Mouse (Mus musculus) midbrain, embryonic 11.5 days (tissue): ENCODE data around the gene Igsf8. TPM values are rescaled to one million over a fixed set of nuclear protein-coding genes. Genes with fewer than 3 reads are reported as not detected.

ENCODE experiments used
- ATAC-seq: fragments of 200-750 bp; cut with Nextera tagmentation; 2 replicates; pipeline ENCODE4 v1.8.0; 2017; ENCODE audit warnings: moderate TSS enrichment, moderate library complexity; ENCODE audit not compliant: low FRiP score
- DNase-seq: peaks from one replicate; pipeline ENCODE4 v3.0.0; 2015; ENCODE audit warnings: low spot score; ENCODE audit errors: missing footprints
- H3K27ac ChIP-seq: fragments of 300-500 bp; sonication (generic); 2 replicates; pipeline ENCODE4 v1.5.1; 2014; ENCODE audit warnings: low read depth, low read length
- H3K27me3 ChIP-seq: fragments of 300-500 bp; sonication (generic); 2 replicates; pipeline ENCODE4 v1.6.1; 2014; ENCODE audit warnings: mild to moderate bottlenecking, low read length, moderate library complexity, mixed read lengths; ENCODE audit not compliant: control insufficient read depth, insufficient read depth
- H3K36me3 ChIP-seq: fragments of 300-500 bp; sonication (generic); 2 replicates; pipeline ENCODE4 v1.6.1; 2014; ENCODE audit warnings: mild to moderate bottlenecking, low read length, moderate library complexity, mixed read lengths; ENCODE audit not compliant: control insufficient read depth, insufficient read depth
- H3K4me1 ChIP-seq: fragments of 300-500 bp; sonication (generic); 2 replicates; pipeline ENCODE4 v1.6.1; 2014; ENCODE audit warnings: low read length; ENCODE audit not compliant: control insufficient read depth, insufficient read depth
- H3K4me2 ChIP-seq: fragments of 300-500 bp; sonication (generic); 2 replicates; pipeline ENCODE4 v1.6.1; 2014; ENCODE audit warnings: mild to moderate bottlenecking, moderate library complexity
- H3K4me3 ChIP-seq: fragments of 300-500 bp; sonication (generic); 2 replicates; pipeline ENCODE4 v1.5.1; 2014; ENCODE audit warnings: low read depth, low read length
- H3K9ac ChIP-seq: fragments of 300-500 bp; sonication (generic); 2 replicates; pipeline ENCODE4 v1.6.1; 2014; ENCODE audit warnings: low read length
- H3K9me3 ChIP-seq: fragments of 300-500 bp; sonication (generic); 2 replicates; pipeline ENCODE4 v1.6.1; 2016; ENCODE audit warnings: low read length; ENCODE audit not compliant: control insufficient read depth
- WGBS: fragments of 180-500 bp; shearing (Covaris S2); extraction: QIAGEN DNeasy Blood & Tissue Kit; methylation state at CpG from one replicate; pipeline ENCODE4 v1.1.7; 2014; 5-methylcytosine and 5-hydroxymethylcytosine counted together
- polyA plus RNA-seq: library from polyadenylated mRNA; unstranded; fragments of >200 nt; fragmentation: Nextera tagmentation; extraction: Ambion mirVana; gene quantifications from 2 replicates; pipeline ENCODE4 v1.2.1, GENCODE M21; 2014

Igsf8 gene
- polyA plus RNA-seq, 1 experiment from 2014 or later = 55.1 TPM

GRCm38 (mm10) chr1:172328041-172328440 is 66.6 kb downstream of the Igsf8 start:
- peaks cover 23% of the 10 kb centered on the region for H3K4me1 ChIP-seq
- no peak for DNase-seq
- no peak overlapping the region for H3K4me2 ChIP-seq
- H3K36me3 ChIP-seq = no peaks in the 10 kb centered on the region
- no peak overlapping the region for H3K27ac ChIP-seq
- no peaks in the 10 kb centered on the region for H3K9me3 ChIP-seq
- H3K4me3 ChIP-seq = no peak overlapping the region
- WGBS = 90% methylated on average over 3 of the region's 3 CpGs
- peaks cover 35% of the 10 kb centered on the region for H3K27me3 ChIP-seq
- H3K9ac ChIP-seq = no peak overlapping the region
- ATAC-seq = no peak

- no peaks in the 10 kb centered on the region for H3K36me3 ChIP-seq
- H3K9me3 ChIP-seq = no peaks in the 10 kb centered on the region
- H3K4me2 ChIP-seq = no peak overlapping the region
- no peak overlapping the region for H3K27ac ChIP-seq
- DNase-seq (no peak), ATAC-seq (no peak)
- H3K4me1 ChIP-seq = peaks cover 19% of the 10 kb centered on the region
- whole genome bisulfite sequencing = 82% methylated on average over 7 of the region's 7 CpGs
- H3K27me3 ChIP-seq = peaks cover 35% of the 10 kb centered on the region
- H3K4me3 ChIP-seq = no peak overlapping the region
- H3K9ac ChIP-seq = no peak overlapping the region
Observed at GRCm38 (mm10) chr1:172328461-172328860, 67.0 kb downstream of the Igsf8 start.

- Histone ChIP-seq H3K9me3 (no peaks in the 10 kb centered on the region), H3K4me3 (no peak within 1 kb of the TSS), H3K36me3 (no peaks in the 10 kb centered on the region), H3K9ac (peak within 1 kb of the TSS; percentile 13), H3K27me3 (peaks cover 35% of the 10 kb centered on the region), H3K27ac (no peak within 1 kb of the TSS), H3K4me1 (peaks cover 16% of the 10 kb centered on the region), H3K4me2 (peak within 1 kb of the TSS; percentile 25; the same call in 1 of the 2 replicates)
- WGBS = 18% methylated on average over 9 of the region's 9 CpGs
- peak; percentile 88 for DNase-seq
- ATAC-seq = peak; percentile 82
Observed at GRCm38 (mm10) chr1:172329131-172329530, 67.7 kb downstream of the Igsf8 start, which contains the start of gene Kcnj9. TSS of gene Kcnj9 (minus strand) at chr1:172329318.

- Histone ChIP-seq H3K27me3 (peaks cover 35% of the 10 kb centered on the region), H3K9ac (peak overlapping the region; percentile 13; the same call in 1 of the 2 replicates)
Observed at GRCm38 (mm10) chr1:172329616-172330015, 68.2 kb downstream of the Igsf8 start.

GRCm38 (mm10) chr1:172331422-172331947 is 70.0 kb downstream of the Igsf8 start:
- H3K27me3 ChIP-seq = peaks cover 19% of the 10 kb centered on the region

More at GRCm38 (mm10) chr1:172329616-172330015, 68.2 kb downstream of the Igsf8 start:
- no peak overlapping the region for H3K4me2 ChIP-seq
- no peak overlapping the region for H3K4me3 ChIP-seq
- peak; percentile 3; the same call in 1 of the 2 replicates for ATAC-seq
- H3K27ac ChIP-seq = no peak overlapping the region
- H3K36me3 ChIP-seq = no peaks in the 10 kb centered on the region
- WGBS = 69% methylated on average over 6 of the region's 6 CpGs
- no peak for DNase-seq
- no peaks in the 10 kb centered on the region for H3K9me3 ChIP-seq
- H3K4me1 ChIP-seq = peaks cover 16% of the 10 kb centered on the region

GRCm38 (mm10) chr1:172332925-172333324 is 71.5 kb downstream of the Igsf8 start:
- Histone ChIP-seq H3K4me1 (peaks cover 11% of the 10 kb centered on the region), H3K9me3 (no peaks in the 10 kb centered on the region), H3K9ac (no peak overlapping the region), H3K4me3 (no peak overlapping the region), H3K36me3 (no peaks in the 10 kb centered on the region), H3K4me2 (no peak overlapping the region), H3K27me3 (peaks cover 5% of the 10 kb centered on the region; the same call in 1 of the 2 replicates), H3K27ac (no peak overlapping the region)
- whole genome bisulfite sequencing = 86% methylated on average over 2 of the region's 2 CpGs
- DNase-seq (no peak), ATAC-seq (no peak)

More at GRCm38 (mm10) chr1:172331422-172331947, 70.0 kb downstream of the Igsf8 start:
- Histone ChIP-seq H3K27ac (no peak overlapping the region), H3K36me3 (no peaks in the 10 kb centered on the region), H3K9ac (no peak overlapping the region), H3K9me3 (no peaks in the 10 kb centered on the region), H3K4me1 (peaks cover 8% of the 10 kb centered on the region), H3K4me3 (no peak overlapping the region), H3K4me2 (no peak overlapping the region)
- no peak for DNase-seq
- WGBS = 77% methylated on average over 8 of the region's 8 CpGs
- no peak for ATAC-seq

GRCm38 (mm10) chr1:172333512-172333911 is 72.1 kb downstream of the Igsf8 start:
- no peaks in the 10 kb centered on the region for H3K36me3 ChIP-seq
- H3K27me3 ChIP-seq = peaks cover 5% of the 10 kb centered on the region; the same call in 1 of the 2 replicates
- ATAC-seq = peak; percentile 65; the same call in 1 of the 2 replicates
- no peaks in the 10 kb centered on the region for H3K9me3 ChIP-seq
- H3K4me2 ChIP-seq = no peak overlapping the region
- no peak overlapping the region for H3K4me3 ChIP-seq
- DNase-seq = no peak
- H3K27ac ChIP-seq = no peak overlapping the region
- peaks cover 11% of the 10 kb centered on the region for H3K4me1 ChIP-seq
- 10% methylated on average over 3 of the region's 3 CpGs for WGBS
- H3K9ac ChIP-seq = no peak overlapping the region

- no peak overlapping the region for H3K4me3 ChIP-seq
- H3K9ac ChIP-seq = no peak overlapping the region
- H3K27ac ChIP-seq = no peak overlapping the region
- 82% methylated on average over 15 of the region's 15 CpGs for WGBS
- no peaks in the 10 kb centered on the region for H3K36me3 ChIP-seq
- no peaks in the 10 kb centered on the region for H3K9me3 ChIP-seq
- H3K4me2 ChIP-seq = no peak overlapping the region
- no peak for ATAC-seq
- DNase-seq = no peak
- peaks cover 8% of the 10 kb centered on the region; the same call in 1 of the 2 replicates for H3K4me1 ChIP-seq
- H3K27me3 ChIP-seq = peaks cover 2% of the 10 kb centered on the region; the same call in 1 of the 2 replicates
Observed at GRCm38 (mm10) chr1:172335804-172336203, 74.4 kb downstream of the Igsf8 start.

- 29% methylated on average over 2 of the region's 2 CpGs for WGBS
- peaks cover 3% of the 10 kb centered on the region for H3K27me3 ChIP-seq
- DNase-seq = no peak
Observed at GRCm38 (mm10) chr1:172337411-172338185, 76.2 kb downstream of the Igsf8 start.

More at GRCm38 (mm10) chr1:172337411-172338185, 76.2 kb downstream of the Igsf8 start:
- no peaks in the 10 kb centered on the region for H3K9me3 ChIP-seq
- H3K4me1 ChIP-seq = peaks cover 8% of the 10 kb centered on the region
- H3K27ac ChIP-seq = no peak overlapping the region
- no peak for ATAC-seq
- H3K4me2 ChIP-seq = no peak overlapping the region
- H3K4me3 ChIP-seq = no peak overlapping the region
- H3K36me3 ChIP-seq = no peaks in the 10 kb centered on the region
- no peak overlapping the region for H3K9ac ChIP-seq
